In the genomic region with DNA sequence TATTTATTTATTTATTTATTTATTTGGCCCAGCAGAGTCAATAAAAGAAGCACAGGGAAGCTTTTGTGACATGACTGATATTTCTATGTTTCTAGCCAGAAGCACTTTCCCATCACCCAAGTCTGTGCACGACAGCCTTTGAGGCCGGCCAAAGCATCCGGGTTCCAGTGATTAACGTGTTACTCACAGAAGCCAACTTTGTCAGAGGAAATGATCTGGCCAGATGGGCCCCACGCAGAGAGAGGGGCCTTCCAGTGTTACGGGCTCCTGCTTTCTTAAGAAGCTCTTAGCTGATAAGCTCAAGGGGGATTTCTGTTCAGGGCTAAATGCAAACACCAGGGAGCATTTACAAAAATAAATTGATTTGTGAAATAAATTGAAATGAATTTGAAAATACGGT, we compare ENCODE assay signal across 13 mouse cellular contexts. TPM values are rescaled to one million over a fixed set of nuclear protein-coding genes. Genes with fewer than 3 reads are reported as not detected.
DNase-seq lines count a peak whose midpoint lies in the region; ATAC-seq and TF ChIP-seq lines count a peak whose summit lies in the region.
"Had no signal": no experiment of that assay in that cellular context is flagged by ENCODE, and none has a peak within 500 bp of the region (broad histone marks: within the 10 kb centered on the region; RNA-seq: fewer than 3 reads in every experiment).

No protein-coding gene starts in this region.

- no peak for ATAC-seq in kidney, postnatal 0 days (replicated peaks; ENCODE audit: low FRiP score, low read depth)
- ATAC-seq: forebrain, embryonic 15.5 days had no signal

- H3K36me3 ChIP-seq in kidney, postnatal 0 days (ENCODE audit: insufficient read depth, low read length): no peaks in the 10 kb centered on the region
- H3K36me3 ChIP-seq: forebrain, embryonic 15.5 days had no signal

- no peaks in the 10 kb centered on the region for H3K4me1 ChIP-seq in kidney, postnatal 0 days (replicated peaks; ENCODE audit: insufficient read depth, low read length)

- no peaks in the 10 kb centered on the region for H3K9me3 ChIP-seq in kidney, postnatal 0 days (replicated peaks; ENCODE audit: low read length)
- H3K9me3 ChIP-seq: embryonic facial prominence, embryonic 13.5 days; forebrain, embryonic 15.5 days; limb, embryonic 13.5 days had no signal

- H3K27me3 ChIP-seq in kidney, postnatal 0 days (ENCODE audit: insufficient read depth, low read length): no peaks in the 10 kb centered on the region
- H3K27me3 ChIP-seq: embryonic facial prominence, embryonic 13.5 days; forebrain, embryonic 15.5 days; limb, embryonic 13.5 days had no signal

- TF ChIP-seq CTCF in kidney, postnatal 0 days (IDR thresholded peaks at IDR 0.05; ENCODE audit: low read depth): no peak

- H3K27ac ChIP-seq in kidney, postnatal 0 days: no peak overlapping the region
- H3K27ac ChIP-seq: embryonic facial prominence, embryonic 13.5 days; forebrain, embryonic 15.5 days; limb, embryonic 13.5 days; stomach, postnatal 0 days had no signal

- no peak overlapping the region for H3K4me3 ChIP-seq in kidney, postnatal 0 days (replicated peaks; ENCODE audit: low read depth, low read length)
- H3K4me3 ChIP-seq: embryonic facial prominence, embryonic 13.5 days; forebrain, embryonic 15.5 days; limb, embryonic 13.5 days had no signal

- no peak overlapping the region for H3K4me2 ChIP-seq in kidney, postnatal 0 days (ENCODE audit: low read length)
- H3K4me2 ChIP-seq: embryonic facial prominence, embryonic 13.5 days; forebrain, embryonic 15.5 days; limb, embryonic 13.5 days had no signal

- peak; percentile 42 for DNase-seq in kidney, postnatal 0 days (ENCODE audit: low spot score)
- no peak for DNase-seq in kidney, adult 9 months
- peak; percentile 81 for DNase-seq in 416B (ENCODE audit: low read depth)
- DNase-seq in NIH3T3 (ENCODE audit: low read depth): peak; percentile 38
- DNase-seq in heart, postnatal 4 days: peak; percentile 24
- no peak for DNase-seq in layer of hippocampus, adult 11-12 months (ENCODE audit: low spot score)
- no peak for DNase-seq in adrenal gland, adult 2 months
- no peak for DNase-seq in urinary bladder, postnatal 25 days (ENCODE audit: low spot score)
- DNase-seq: gastrocnemius, postnatal 36 days had no signal

- 29% methylated on average over 7 of the region's 7 CpGs for WGBS in kidney, postnatal 0 days

- no peak overlapping the region for H3K9ac ChIP-seq in kidney, postnatal 0 days (ENCODE audit: low read depth, low read length)
- H3K9ac ChIP-seq: embryonic facial prominence, embryonic 13.5 days; forebrain, embryonic 15.5 days; limb, embryonic 13.5 days had no signal

RNA-seq across cellular contexts. Expression of a gene that starts 40.4 kb away (rescaled TPM):
- polyA plus RNA-seq in kidney, postnatal 0 days (2015; fragmentation: Nextera tagmentation; extraction: Ambion mirVana): 12.7 and 12.8 TPM in 2 replicates
- 10 to 100 TPM; 11.8 to 15.0 TPM for total RNA-seq in heart, postnatal 4 days (2021)
- total RNA-seq in adrenal gland, adult 2 months (2021): 1 to 10 TPM; 4.0 to 4.4 TPM
- 0.42 and 0.45 TPM in 2 replicates for polyA plus RNA-seq in adrenal gland, adult 2 months (2012; rRNA removed)

Comparison
In these comparisons a context has a peak if more than half of its experiments do, and no peak if none do; other contexts are left out.
1. DNase-seq: peak in kidney, postnatal 0 days (single experiment), 416B (single experiment), NIH3T3 (single experiment) and heart, postnatal 4 days (single experiment); none in kidney, adult 9 months (single experiment), layer of hippocampus, adult 11-12 months (single experiment), adrenal gland, adult 2 months (single experiment) and urinary bladder, postnatal 25 days (single experiment).